In the genomic region with DNA sequence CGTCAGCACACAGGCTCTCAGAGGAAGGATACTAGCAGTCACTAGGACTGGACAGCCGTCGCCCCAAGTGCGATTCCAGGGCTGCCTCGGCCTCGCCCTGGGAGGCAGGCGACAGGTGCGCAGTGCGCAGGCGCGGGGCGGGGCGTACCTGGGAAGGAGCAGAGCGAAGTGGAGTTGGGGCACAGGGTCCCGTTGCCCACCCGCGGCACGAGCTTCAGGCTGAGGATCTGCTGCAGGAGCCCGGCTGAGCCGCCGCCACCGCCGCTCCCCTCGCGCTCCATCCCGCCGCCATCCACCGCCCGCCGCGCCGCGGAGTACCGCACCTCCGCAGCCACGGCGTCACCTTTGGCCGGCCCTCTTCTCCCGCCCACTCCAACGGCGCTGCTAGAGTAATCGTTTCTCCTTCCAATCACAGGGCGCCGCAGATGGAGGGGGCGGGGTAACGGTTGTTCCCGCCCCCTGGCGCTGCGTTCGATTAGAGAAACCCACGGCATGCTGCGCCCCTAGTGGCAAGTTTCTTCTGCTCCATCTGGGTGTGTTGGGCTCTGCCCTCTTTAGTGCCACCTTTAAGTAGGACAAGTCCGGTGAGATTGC, we compare ENCODE assay signal across 7 mouse cellular contexts. TPM values are rescaled to one million over a fixed set of nuclear protein-coding genes. Genes with fewer than 3 reads are reported as not detected.
DNase-seq lines count a peak whose midpoint lies in the region; ATAC-seq lines count a peak whose summit lies in the region.

A gene (minus strand): TSS at position 396 of the 594 bp plus-strand sequence.

- H3K36me3 ChIP-seq in intestine, embryonic 15.5 days: no peaks in the 10 kb centered on the region
- 0 out of 2 replicates have a peak, but pooled peaks cover 3% of the 10 kb centered on the region for H3K36me3 ChIP-seq in midbrain, embryonic 10.5 days

- peak within 1 kb of the TSS; percentile 83 for H3K4me3 ChIP-seq in intestine, embryonic 15.5 days (replicated peaks)
- peak within 1 kb of the TSS; percentile 86 for H3K4me3 ChIP-seq in midbrain, embryonic 10.5 days

- peak; percentile 97 for DNase-seq in adrenal gland, adult 2 months
- peak; percentile 97 for DNase-seq in embryo, embryonic 11.5 days (ENCODE audit: low read depth, low spot score)
- peak; percentile 96 to 97 for DNase-seq in gastrocnemius, postnatal 36 days
- DNase-seq in left cerebral cortex, postnatal 25 days (ENCODE audit: low spot score in 2 of 2): peak; percentile 98 to 99
- peak; percentile 96 for DNase-seq in midbrain, embryonic 10.5 days (ENCODE audit: low spot score)
- DNase-seq in right cerebral cortex, postnatal 4 days: peak; percentile 98

- peak within 1 kb of the TSS; percentile 82 for H3K9ac ChIP-seq in intestine, embryonic 15.5 days

- peak; percentile 99 for ATAC-seq in intestine, embryonic 15.5 days

- no peaks in the 10 kb centered on the region for H3K9me3 ChIP-seq in intestine, embryonic 15.5 days
- H3K9me3 ChIP-seq in midbrain, embryonic 10.5 days (replicated peaks): no peaks in the 10 kb centered on the region

- intact Hi-C loops in gastrocnemius, postnatal 36 days (cut with DNase I): no loop called here
- intact Hi-C loops in left cerebral cortex, postnatal 25 days (cut with DNase I): loop anchor here (2.0 to 10.0 kb wide), 3 partner anchors 36 to 1758 kb away; a partner anchor contains a TSS

- no peaks in the 10 kb centered on the region for H3K4me1 ChIP-seq in intestine, embryonic 15.5 days (replicated peaks)
- peaks cover 11% of the 10 kb centered on the region for H3K4me1 ChIP-seq in midbrain, embryonic 10.5 days

- peak within 1 kb of the TSS; percentile 81 for H3K27ac ChIP-seq in intestine, embryonic 15.5 days
- H3K27ac ChIP-seq in midbrain, embryonic 10.5 days (replicated peaks): peak within 1 kb of the TSS; percentile 90

- H3K4me2 ChIP-seq in intestine, embryonic 15.5 days (replicated peaks): peak within 1 kb of the TSS; percentile 78

- WGBS in intestine, embryonic 15.5 days: under 1% methylated on average over 53 of the region's 53 CpGs
- under 1% methylated on average over 53 of the region's 53 CpGs for WGBS in midbrain, embryonic 10.5 days

- H3K27me3 ChIP-seq in intestine, embryonic 15.5 days (replicated peaks): no peaks in the 10 kb centered on the region
- no peaks in the 10 kb centered on the region for H3K27me3 ChIP-seq in midbrain, embryonic 10.5 days (ENCODE audit: low read depth, poor library complexity, severe bottlenecking)

RNA-seq across cellular contexts. Expression of the gene that starts here (rescaled TPM):
- 1 to 10 TPM; 5.0 to 6.8 TPM for total RNA-seq in adrenal gland, adult 2 months (2021)
- polyA plus RNA-seq in adrenal gland, adult 2 months (2012; rRNA removed): 1.3 and 1.5 TPM in 2 replicates
- total RNA-seq in gastrocnemius, postnatal 36 days (2021): 1 to 10 TPM; 1.1 to 1.9 TPM
- 15.9 and 16.0 TPM in 2 replicates for polyA plus RNA-seq in intestine, embryonic 15.5 days (2015; fragmentation: Nextera tagmentation; extraction: Ambion mirVana)
- total RNA-seq in left cerebral cortex, postnatal 25 days (2021): 1 to 10 TPM; 3.6 to 4.3 TPM
- 10.3 TPM in 2 replicates for polyA plus RNA-seq in midbrain, embryonic 10.5 days (2016; fragmentation: Nextera tagmentation; extraction: Ambion mirVana)

Comparison
In these comparisons a context has a peak if more than half of its experiments do, and no peak if none do; other contexts are left out.
1. Peak in every context shown above with its lines: DNase-seq, ATAC-seq, H3K4me3 ChIP-seq and H3K27ac ChIP-seq.